Mouse (Mus musculus) layer of hippocampus, adult 18-20 months (tissue): ENCODE results near the gene 1810013L24Rik. TPM values are rescaled to one million over a fixed set of nuclear protein-coding genes. Genes with fewer than 3 reads are reported as not detected.
A peak's percentile ranks its signal among the peaks of the same experiment; 100 is the strongest.

Source experiments
- DNase-seq, 2 experiments: peaks; one replicate each; pipeline ENCODE4 v3.0.0; 2022; ENCODE audit warnings: low spot score in 2 of 2
- total RNA-seq, 2 experiments: library from RNA; stranded (reverse); gene quantifications; 2 replicates each; pipeline ENCODE4 v1.2.3; 2021

Gene 1810013L24Rik
- total RNA-seq, 2 experiments from 2014 or later = 100 to 102 TPM

- no peak for DNase-seq
Observed at GRCm38 (mm10) chr16:8831241-8831640, 1.3 kb downstream of the 1810013L24Rik start.

GRCm38 (mm10) chr16:8836876-8837275 is 7.0 kb downstream of the 1810013L24Rik start:
- DNase-seq = no peak

GRCm38 (mm10) chr16:8837595-8837994 is 7.7 kb downstream of the 1810013L24Rik start:
- no peak for DNase-seq

- no peak for DNase-seq
Observed at GRCm38 (mm10) chr16:8838921-8839320, 9.0 kb downstream of the 1810013L24Rik start.

GRCm38 (mm10) chr16:8840557-8840956 is 10.7 kb downstream of the 1810013L24Rik start:
- no peak for DNase-seq

GRCm38 (mm10) chr16:8842962-8843361 is 13.1 kb downstream of the 1810013L24Rik start:
- DNase-seq = no peak

GRCm38 (mm10) chr16:8843580-8844175 is 13.8 kb downstream of the 1810013L24Rik start:
- DNase-seq = no peak

- DNase-seq = no peak
Observed at GRCm38 (mm10) chr16:8845986-8846385, 16.1 kb downstream of the 1810013L24Rik start.

GRCm38 (mm10) chr16:8848309-8849068 is 18.6 kb downstream of the 1810013L24Rik start:
- no peak for DNase-seq

GRCm38 (mm10) chr16:8849929-8850328 is 20.0 kb downstream of the 1810013L24Rik start:
- DNase-seq = no peak

- DNase-seq = no peak
Observed at GRCm38 (mm10) chr16:8855143-8855542, 25.2 kb downstream of the 1810013L24Rik start.

GRCm38 (mm10) chr16:8856820-8857219 is 26.9 kb downstream of the 1810013L24Rik start:
- DNase-seq = no peak

GRCm38 (mm10) chr16:8862336-8862987 is 32.6 kb downstream of the 1810013L24Rik start:
- DNase-seq = no peak

GRCm38 (mm10) chr16:8864223-8864631 is 34.3 kb downstream of the 1810013L24Rik start:
- no peak for DNase-seq

GRCm38 (mm10) chr16:8867406-8867955 is 37.6 kb downstream of the 1810013L24Rik start:
- DNase-seq = no peak

- DNase-seq = no peak
Observed at GRCm38 (mm10) chr16:8868506-8868905, 38.6 kb downstream of the 1810013L24Rik start.

- DNase-seq = peak; percentile 53 to 87
Observed at GRCm38 (mm10) chr16:8869715-8870114, 39.8 kb downstream of the 1810013L24Rik start.

GRCm38 (mm10) chr16:8871376-8871775 is 41.5 kb downstream of the 1810013L24Rik start:
- DNase-seq = no peak

- DNase-seq = no peak
Observed at GRCm38 (mm10) chr16:8872019-8872418, 42.1 kb downstream of the 1810013L24Rik start.

- no peak for DNase-seq
Observed at GRCm38 (mm10) chr16:8872486-8872885, 42.6 kb downstream of the 1810013L24Rik start.

GRCm38 (mm10) chr16:8880076-8880475 is 50.2 kb downstream of the 1810013L24Rik start:
- DNase-seq = no peak
